Mouse (Mus musculus): ENCODE results near the gene Zfp865.
"Not testable (repeated sequence)": the region's sequence is repeated elsewhere in the genome, so short reads cannot be mapped to it uniquely, and the experiment has no call there.

Zfp865 gene

GRCm38 (mm10) chr7:5020000-5020681 lies at the start of gene Zfp865, which contains the start of gene Ccdc106:
TSS of gene Zfp865 (plus strand) at chr7:5020376.
TSS of gene Ccdc106 (plus strand) at chr7:5020553.
- peak; percentile 99 for DNase-seq (ENCODE audit: low read depth)

- DNase-seq (ENCODE audit: low read depth), result no peak
Measured at GRCm38 (mm10) chr7:4971068-4971467, 49.1 kb upstream of the Zfp865 start, which contains the start of gene Sbk3. TSS of gene Sbk3 (minus strand) at chr7:4971168.

- no peak for DNase-seq (ENCODE audit: low read depth)
Measured at GRCm38 (mm10) chr7:4971710-4972109, 48.5 kb upstream of the Zfp865 start.

- peak; percentile 96 for DNase-seq (ENCODE audit: low read depth)
Measured at GRCm38 (mm10) chr7:4972321-4973047, 47.7 kb upstream of the Zfp865 start.

- DNase-seq (ENCODE audit: low read depth), result no peak
Measured at GRCm38 (mm10) chr7:4975455-4975854, 44.7 kb upstream of the Zfp865 start.

- peak; percentile 27 for DNase-seq (ENCODE audit: low read depth)
Measured at GRCm38 (mm10) chr7:4976832-4977231, 43.3 kb upstream of the Zfp865 start.

GRCm38 (mm10) chr7:4988250-4988649 lies 31.9 kb upstream of the Zfp865 start:
- no peak for DNase-seq (ENCODE audit: low read depth)

- DNase-seq (ENCODE audit: low read depth), result no peak
Measured at GRCm38 (mm10) chr7:4993347-4993998, 26.7 kb upstream of the Zfp865 start.

- DNase-seq (ENCODE audit: low read depth), result no peak
Measured at GRCm38 (mm10) chr7:4993999-4994788, 26.0 kb upstream of the Zfp865 start.

GRCm38 (mm10) chr7:4995268-4996002 lies 24.7 kb upstream of the Zfp865 start:
- no peak for DNase-seq (ENCODE audit: low read depth)

- peak; percentile 96 for DNase-seq (ENCODE audit: low read depth)
Measured at GRCm38 (mm10) chr7:4996003-4996895, 23.9 kb upstream of the Zfp865 start, which contains the start of gene Zfp579. TSS of gene Zfp579 (minus strand) at chr7:4996158.

GRCm38 (mm10) chr7:4996934-4997333 lies 23.2 kb upstream of the Zfp865 start:
- DNase-seq (ENCODE audit: low read depth), result peak; percentile 56

- DNase-seq (ENCODE audit: low read depth), result peak; percentile 58
Measured at GRCm38 (mm10) chr7:4999876-5000275, 20.3 kb upstream of the Zfp865 start.

- not testable (repeated sequence) for DNase-seq (ENCODE audit: low read depth)
Measured at GRCm38 (mm10) chr7:5002876-5003275, 17.3 kb upstream of the Zfp865 start.

- no peak for DNase-seq (ENCODE audit: low read depth)
Measured at GRCm38 (mm10) chr7:5008229-5008628, 11.9 kb upstream of the Zfp865 start.

GRCm38 (mm10) chr7:5012681-5013513 lies 7.3 kb upstream of the Zfp865 start:
- DNase-seq (ENCODE audit: low read depth), result peak; percentile 17

GRCm38 (mm10) chr7:5014251-5015117 lies 5.7 kb upstream of the Zfp865 start, which contains the start of the genes Zfp524 and Fiz1:
TSS of gene Zfp524 (plus strand) at chr7:5014415.
TSS of gene Fiz1 (minus strand) at chr7:5014697.
- DNase-seq (ENCODE audit: low read depth), result peak; percentile 99
